Mouse (Mus musculus) liver, postnatal 0 days (tissue): ENCODE results near the gene Oxsm. TPM values are rescaled to one million over a fixed set of nuclear protein-coding genes. Genes with fewer than 3 reads are reported as not detected.

Experiments used
- ATAC-seq: fragments of 200-750 bp; cut with Nextera tagmentation; 2 replicates; pipeline ENCODE4 v1.8.0; 2017; ENCODE audit warnings: mild to moderate bottlenecking, moderate library complexity
- DNase-seq: peaks from one replicate; pipeline ENCODE4 v3.0.0-alpha.2; 2016
- H3K27ac ChIP-seq: fragments of 300-500 bp; sonication (generic); 2 replicates; pipeline ENCODE4 v1.5.1; 2014; ENCODE audit warnings: antibody characterized with exemption, moderate library complexity, mild to moderate bottlenecking, low read depth
- H3K27me3 ChIP-seq: fragments of 300-500 bp; sonication (generic); 2 replicates; pipeline ENCODE4 v1.6.1; 2014; ENCODE audit warnings: low read length, control low read depth, mixed read lengths; ENCODE audit not compliant: insufficient read depth
- H3K36me3 ChIP-seq: fragments of 300-500 bp; sonication (generic); replicated peaks from 2 replicates; pipeline ENCODE4 v1.6.1; 2014; ENCODE audit warnings: mild to moderate bottlenecking, control low read depth, low read length, moderate library complexity, mixed read lengths; ENCODE audit not compliant: insufficient read depth
- H3K4me1 ChIP-seq: fragments of 300-500 bp; sonication (generic); 2 replicates; pipeline ENCODE4 v1.6.1; 2014; ENCODE audit warnings: antibody characterized with exemption, mild to moderate bottlenecking, control low read depth; ENCODE audit not compliant: insufficient read depth
- H3K4me2 ChIP-seq: fragments of 300-500 bp; sonication (generic); 2 replicates; pipeline ENCODE4 v1.6.1; 2014; ENCODE audit warnings: low read depth, mild to moderate bottlenecking, low read length, moderate library complexity, mixed read lengths
- H3K4me3 ChIP-seq: fragments of 300-500 bp; sonication (generic); 2 replicates; pipeline ENCODE4 v1.5.1; 2014; ENCODE audit warnings: low read depth, low read length
- H3K9ac ChIP-seq: fragments of 300-500 bp; sonication (generic); replicated peaks from 2 replicates; pipeline ENCODE4 v1.6.1; 2014; ENCODE audit warnings: mild to moderate bottlenecking, moderate library complexity
- H3K9me3 ChIP-seq: fragments of 300-500 bp; sonication (generic); 2 replicates; pipeline ENCODE4 v1.6.1; 2016; ENCODE audit warnings: mild to moderate bottlenecking, control low read depth, low read length, mixed read lengths
- CTCF ChIP-seq: sonication (generic); IDR thresholded peaks from 2 replicates; pipeline ENCODE4 v1.5.1; 2016; ENCODE audit warnings: antibody characterized with exemption, low read depth
- EP300 ChIP-seq: IDR thresholded peaks from 2 replicates; pipeline ENCODE4 v1.6.1; 2016; ENCODE audit warnings: antibody characterized with exemption, low read depth, mild to moderate bottlenecking
- WGBS: fragments of 180-500 bp; shearing (Covaris S2); extraction: QIAGEN DNeasy Blood & Tissue Kit; methylation state at CpG from one replicate; pipeline ENCODE4 v1.1.7; 2014; ENCODE audit not compliant: insufficient replicate concordance; 5-methylcytosine and 5-hydroxymethylcytosine counted together
- polyA plus RNA-seq: library from polyadenylated mRNA; unstranded; fragments of >200 nt; fragmentation: Nextera tagmentation; extraction: Ambion mirVana; gene quantifications from 2 replicates; pipeline ENCODE4 v1.2.1, GENCODE M21; 2015

Oxsm gene
- polyA plus RNA-seq, 1 experiment from 2014 or later, result 2.9 TPM

DNA sequence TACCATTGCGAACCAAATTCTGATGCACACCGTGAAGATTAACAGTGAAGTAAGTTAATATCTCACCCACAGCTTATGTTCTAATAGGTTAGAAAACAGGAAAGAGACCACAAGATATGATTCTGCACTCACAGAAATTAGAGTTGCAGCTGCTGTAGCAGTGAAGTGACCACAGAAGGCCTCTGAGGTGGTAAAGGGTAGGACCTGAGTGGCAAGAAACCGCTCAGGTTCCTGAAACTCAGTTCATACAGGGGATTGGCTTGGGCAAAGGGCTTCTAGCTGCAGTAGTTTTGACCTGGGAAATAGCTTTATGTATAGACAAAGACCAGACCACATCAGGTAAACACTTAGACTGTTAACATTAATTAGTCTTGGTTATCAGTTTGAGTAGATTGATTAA lies 6.1 kb upstream of the Oxsm start:
- Histone ChIP-seq H3K27me3 (no peaks in the 10 kb centered on the region), H3K9ac (no peak overlapping the region), H3K9me3 (no peaks in the 10 kb centered on the region), H3K4me1 (peaks cover 5% of the 10 kb centered on the region), H3K36me3 (peaks cover 13% of the 10 kb centered on the region), H3K4me2 (no peak overlapping the region), H3K27ac (no peak overlapping the region), H3K4me3 (no peak overlapping the region)
- WGBS, result 54% methylated on average over 3 of the region's 3 CpGs
- TF ChIP-seq CTCF (no peak), EP300 (no peak)
- no peak for ATAC-seq
- no peak for DNase-seq

DNA sequence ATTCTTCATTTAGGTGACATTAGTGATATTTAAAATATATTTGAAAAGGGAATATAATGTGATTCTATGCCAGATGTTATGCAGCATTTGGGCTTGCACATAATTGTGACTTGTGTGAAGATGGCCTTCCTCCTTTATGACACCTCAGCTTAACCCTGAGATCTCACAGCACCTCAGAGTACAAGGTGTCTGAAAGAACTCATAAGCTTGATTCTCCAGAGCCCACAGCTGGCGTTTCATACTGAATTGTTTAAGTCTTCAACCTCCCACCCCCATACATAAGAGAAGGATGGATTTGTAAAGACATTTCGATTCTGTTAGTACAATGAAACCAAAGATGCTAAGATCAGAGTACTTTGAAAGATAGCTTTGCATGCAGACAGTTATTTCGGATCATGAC lies 491 bp upstream of the Oxsm start:
- DNase-seq (no peak), ATAC-seq (no peak)
- H3K9ac ChIP-seq, result peak overlapping the region; percentile 89
- no peaks in the 10 kb centered on the region for H3K27me3 ChIP-seq
- H3K4me2 ChIP-seq, result peak overlapping the region; percentile 75
- 0 out of 2 replicates have a peak, but pooled peaks cover 3% of the 10 kb centered on the region for H3K36me3 ChIP-seq
- no peaks in the 10 kb centered on the region for H3K9me3 ChIP-seq
- peak overlapping the region; percentile 67 for H3K4me3 ChIP-seq
- WGBS, result 60% methylated on average over 3 of the region's 3 CpGs
- H3K4me1 ChIP-seq, result peaks cover 35% of the 10 kb centered on the region
- peak overlapping the region; percentile 95; the same call in 1 of the 2 replicates for H3K27ac ChIP-seq
- TF ChIP-seq CTCF, result no peak
- TF ChIP-seq EP300, result no peak

DNA sequence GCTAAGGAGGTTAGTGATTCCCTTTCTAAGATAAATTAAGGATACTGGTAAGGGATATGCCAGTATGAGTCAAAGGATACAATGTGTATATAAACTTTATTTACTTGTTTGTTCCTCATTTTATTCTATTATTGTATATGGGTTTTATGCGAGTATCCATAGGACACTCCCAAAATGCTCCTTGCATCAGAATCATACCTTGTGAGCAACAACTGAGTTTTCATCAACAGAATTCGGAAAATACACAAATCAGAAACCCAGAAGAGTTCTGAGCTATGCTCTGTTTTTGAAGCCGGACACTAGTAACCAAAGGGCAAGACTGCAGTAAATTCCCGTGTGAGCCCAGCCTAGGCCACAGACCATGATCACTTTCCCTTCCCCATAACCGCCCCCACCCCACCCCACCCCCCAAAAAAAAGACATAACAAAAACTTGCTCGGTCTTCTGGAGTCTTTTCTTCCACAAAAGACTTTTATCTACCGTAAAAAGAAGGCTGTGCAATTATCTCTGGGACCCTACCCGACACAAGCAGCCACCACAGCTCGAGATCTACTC lies 928 bp downstream of the Oxsm start:
- ATAC-seq, result no peak
- H3K4me1 ChIP-seq, result peaks cover 44% of the 10 kb centered on the region

DNA sequence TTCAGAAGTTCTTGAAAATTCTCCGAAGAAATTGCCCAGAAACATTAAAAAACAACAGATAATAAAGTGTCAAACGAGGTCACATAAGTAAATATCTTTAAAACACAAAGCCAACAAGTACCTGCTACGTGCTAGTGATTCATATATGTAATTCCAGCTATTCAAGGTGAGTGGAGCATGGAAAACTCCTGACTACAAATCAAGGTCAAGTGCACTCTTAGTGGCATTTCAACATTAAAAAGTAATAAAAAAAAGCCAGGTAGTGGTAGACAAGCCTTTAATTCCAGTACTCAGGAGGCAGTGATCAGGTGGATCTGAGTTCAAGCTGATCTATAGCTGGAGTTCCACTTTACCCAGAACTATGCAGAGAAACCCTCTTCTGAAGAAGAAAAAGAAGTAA lies 1.5 kb downstream of the Oxsm start:
- Histone ChIP-seq H3K4me2 (peak overlapping the region; percentile 75), H3K27me3 (no peaks in the 10 kb centered on the region), H3K36me3 (no peaks in the 10 kb centered on the region), H3K27ac (no peak overlapping the region), H3K4me1 (peaks cover 43% of the 10 kb centered on the region), H3K4me3 (peak overlapping the region; percentile 67), H3K9ac (peak overlapping the region; percentile 89), H3K9me3 (no peaks in the 10 kb centered on the region)
- DNase-seq, result no peak
- no peak for ATAC-seq
- no peak for TF ChIP-seq CTCF
- TF ChIP-seq EP300, result no peak
- WGBS, result 71% methylated on average over 3 of the region's 3 CpGs

More for the DNA sequence above, 928 bp downstream of the Oxsm start:
- DNase-seq, result no peak
- Histone ChIP-seq H3K27ac (peak overlapping the region; percentile 95), H3K9me3 (no peaks in the 10 kb centered on the region), H3K4me2 (peak overlapping the region; percentile 75), H3K36me3 (no peaks in the 10 kb centered on the region), H3K9ac (peak overlapping the region; percentile 89), H3K4me3 (peak overlapping the region; percentile 67), H3K27me3 (no peaks in the 10 kb centered on the region)
- TF ChIP-seq CTCF (no peak), EP300 (no peak)
- WGBS, result 8% methylated on average over 9 of the region's 9 CpGs

DNA sequence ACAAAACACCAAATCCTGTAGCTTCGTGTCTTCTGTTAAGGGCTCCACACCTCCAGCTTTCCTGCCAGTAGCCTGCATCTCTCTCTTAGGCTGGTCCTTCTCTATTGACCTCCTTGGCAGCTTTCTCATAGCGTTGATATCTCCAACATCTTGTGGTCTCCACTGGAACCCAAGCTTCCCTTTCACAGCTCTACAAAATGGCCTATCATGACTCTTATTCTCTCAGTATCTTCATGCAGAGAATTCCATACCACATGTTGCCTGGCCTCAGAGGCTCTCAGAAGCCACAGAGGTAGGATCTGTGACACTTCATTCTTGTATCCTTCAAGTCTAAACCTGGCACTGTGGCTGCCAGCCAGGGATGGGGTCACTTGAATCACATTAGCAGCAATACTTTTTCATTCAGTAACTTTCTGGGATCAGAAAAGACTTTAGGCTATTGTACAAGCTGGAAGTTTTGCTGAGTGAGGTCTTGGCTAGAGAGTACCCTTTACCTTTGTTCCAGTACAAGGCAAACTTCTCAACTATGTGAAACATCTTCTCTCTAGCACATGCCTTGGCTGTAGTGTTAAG lies 3.2 kb downstream of the Oxsm start:
- DNase-seq, result no peak
- peaks cover 55% of the 10 kb centered on the region for H3K4me1 ChIP-seq
- no peak overlapping the region for H3K9ac ChIP-seq
- H3K4me2 ChIP-seq, result no peak overlapping the region
- no peak overlapping the region for H3K4me3 ChIP-seq
- TF ChIP-seq EP300 (no peak), CTCF (no peak)
- H3K9me3 ChIP-seq, result no peaks in the 10 kb centered on the region
- 63% methylated on average over 2 of the region's 2 CpGs for WGBS
- H3K27me3 ChIP-seq, result no peaks in the 10 kb centered on the region
- no peaks in the 10 kb centered on the region for H3K36me3 ChIP-seq
- no peak overlapping the region for H3K27ac ChIP-seq
- no peak for ATAC-seq

DNA sequence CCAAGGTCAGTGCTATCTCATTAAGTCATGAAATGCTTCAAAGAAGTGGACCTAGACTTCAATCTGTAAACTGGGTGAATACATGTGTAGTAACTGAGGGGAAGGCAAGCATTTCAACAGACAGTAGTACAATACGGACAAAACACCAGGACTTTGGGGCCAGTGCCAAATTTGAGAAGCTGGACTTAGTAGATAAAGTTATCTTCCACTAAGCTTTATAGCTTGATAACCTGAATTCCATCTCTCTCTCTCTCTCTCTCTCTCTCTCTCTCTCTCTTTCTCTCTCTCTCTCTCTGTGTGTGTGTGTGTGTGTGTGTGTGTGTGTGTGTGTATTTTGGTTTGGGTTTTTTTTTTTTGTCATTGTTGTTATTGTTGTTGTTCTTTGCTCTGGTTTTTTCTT lies 4.5 kb downstream of the Oxsm start:
- ATAC-seq (no peak), DNase-seq (no peak)
- Histone ChIP-seq H3K9me3 (no peaks in the 10 kb centered on the region), H3K36me3 (peaks cover 6% of the 10 kb centered on the region; the same call in 1 of the 2 replicates), H3K27me3 (no peaks in the 10 kb centered on the region), H3K4me1 (peaks cover 50% of the 10 kb centered on the region), H3K9ac (no peak overlapping the region; the same call in 1 of the 2 replicates), H3K4me3 (no peak overlapping the region), H3K27ac (no peak overlapping the region), H3K4me2 (peak overlapping the region; percentile 60)
- 19% methylated on average over 1 of the region's 1 CpGs for WGBS
- no peak for TF ChIP-seq CTCF
- TF ChIP-seq EP300, result peak; percentile 92
